Mouse (Mus musculus) CD4-positive, CD25-positive, alpha-beta regulatory T cell, adult 4 months (primary cell): ENCODE measurements around the gene Dnajc8. TPM values are rescaled to one million over a fixed set of nuclear protein-coding genes. Genes with fewer than 3 reads are reported as not detected.
"Not testable (repeated sequence)": the region's sequence is repeated elsewhere in the genome, so short reads cannot be mapped to it uniquely, and the experiment has no call there.

ENCODE experiments used
- ATAC-seq: one replicate; pipeline ENCODE4 v1.8.0; 2017
- polyA plus RNA-seq, 2 experiments: library from polyadenylated mRNA; unstranded; fragments of 100-300 nt; shearing (Covaris generic); gene quantifications; one replicate each; pipeline ENCODE4 v1.2.1; 2017

Dnajc8 gene
- polyA plus RNA-seq, 2 experiments from 2014 or later = 322 to 338 TPM

DNA sequence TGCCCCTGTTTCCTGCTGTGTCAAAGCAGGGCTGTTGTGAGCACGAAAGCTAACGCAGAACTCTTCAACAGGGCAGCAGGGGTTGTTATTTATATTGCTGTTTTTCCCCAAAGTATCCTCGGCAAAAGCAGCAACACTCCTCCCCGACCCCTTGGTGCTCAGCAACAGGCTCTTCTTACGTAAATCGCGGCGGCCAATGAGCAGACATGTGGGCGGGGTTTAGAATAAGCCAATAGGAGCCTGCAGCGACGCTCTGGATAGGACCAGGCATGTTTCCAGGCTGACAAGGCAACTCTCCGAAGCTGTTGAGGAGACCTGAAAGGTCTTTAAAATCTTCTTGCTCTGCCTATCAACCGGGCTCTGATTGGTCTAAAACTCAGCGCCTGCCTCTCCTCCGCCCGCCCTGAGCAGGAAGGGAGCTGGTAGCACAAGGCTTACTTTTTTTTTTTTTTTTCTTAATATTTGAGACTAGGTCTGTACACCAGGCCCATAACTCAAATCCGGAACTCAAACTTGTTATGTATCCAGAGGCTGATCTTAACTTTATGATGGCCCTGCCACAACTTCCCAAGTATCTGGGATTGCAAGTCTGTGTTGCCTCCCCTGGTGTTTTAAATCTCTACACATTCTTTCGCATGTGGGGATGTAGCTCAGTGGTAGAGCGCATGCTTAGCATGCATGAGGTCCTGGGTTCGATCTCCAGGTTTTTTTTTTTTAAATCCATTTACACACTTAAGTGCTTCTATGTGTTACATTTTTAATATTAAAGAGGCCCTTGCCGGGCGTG, 19.8 kb upstream of the Dnajc8 start:
- ATAC-seq = peak; percentile 94

DNA sequence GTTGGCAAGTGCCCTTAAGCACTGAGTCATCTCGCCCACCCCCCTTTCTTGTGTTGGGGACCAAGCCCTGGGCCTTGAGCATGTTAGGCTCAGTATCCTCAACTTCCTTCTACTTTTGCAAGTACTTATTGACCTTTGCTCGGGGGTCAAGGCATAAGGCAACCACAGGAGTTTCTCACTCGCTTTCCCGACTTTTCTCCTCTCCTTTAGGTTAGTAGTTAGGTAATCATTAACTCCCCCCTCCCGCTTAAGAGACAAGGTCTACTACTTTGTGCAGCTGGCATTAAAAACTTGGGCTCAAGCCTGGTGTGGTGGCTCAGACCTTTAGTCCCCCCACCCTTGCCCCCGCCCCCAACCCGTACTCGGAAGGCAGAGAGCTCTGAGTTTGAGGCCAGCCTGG, 17.3 kb upstream of the Dnajc8 start:
- no peak for ATAC-seq

DNA sequence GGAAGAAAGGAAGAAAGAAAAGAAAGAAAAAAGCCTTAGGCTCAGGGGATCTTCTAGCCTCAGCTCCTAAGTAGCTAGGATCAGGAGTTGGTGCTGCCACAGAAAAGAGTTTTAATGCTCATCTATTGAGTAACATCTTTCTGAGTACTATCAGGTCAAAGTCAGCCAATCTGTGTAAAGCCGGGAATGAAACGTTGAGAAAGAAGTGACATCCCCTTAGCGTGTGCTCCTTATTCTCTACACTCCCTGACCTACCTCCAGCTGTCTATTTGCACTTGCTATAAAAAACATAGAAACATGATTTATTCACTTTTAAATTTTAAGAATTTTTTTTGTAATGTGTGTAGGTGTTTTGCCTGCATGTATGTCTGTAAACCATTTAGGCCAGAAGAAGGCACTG, 16.2 kb upstream of the Dnajc8 start:
- no peak for ATAC-seq

DNA sequence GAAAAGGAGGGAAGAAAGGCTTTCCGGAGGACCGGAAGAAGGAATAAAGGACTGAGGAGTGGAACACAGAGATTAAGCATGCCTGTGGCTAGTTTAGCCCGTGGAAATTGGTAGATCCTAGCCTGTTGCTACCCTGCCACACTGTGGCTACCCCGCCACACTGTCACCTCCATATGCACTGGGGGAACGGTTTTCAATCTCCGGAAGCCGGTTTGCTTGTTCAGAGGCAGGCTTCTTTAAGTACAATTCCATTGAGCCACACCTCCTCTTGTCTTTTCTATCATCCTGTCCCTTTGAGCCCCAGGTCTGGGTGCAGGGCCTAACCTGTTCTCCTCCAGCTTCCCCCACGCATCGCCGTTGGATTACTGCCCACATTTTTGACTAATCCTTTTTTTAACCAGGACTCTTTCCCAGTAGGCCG, 11.0 kb upstream of the Dnajc8 start:
- ATAC-seq = no peak

DNA sequence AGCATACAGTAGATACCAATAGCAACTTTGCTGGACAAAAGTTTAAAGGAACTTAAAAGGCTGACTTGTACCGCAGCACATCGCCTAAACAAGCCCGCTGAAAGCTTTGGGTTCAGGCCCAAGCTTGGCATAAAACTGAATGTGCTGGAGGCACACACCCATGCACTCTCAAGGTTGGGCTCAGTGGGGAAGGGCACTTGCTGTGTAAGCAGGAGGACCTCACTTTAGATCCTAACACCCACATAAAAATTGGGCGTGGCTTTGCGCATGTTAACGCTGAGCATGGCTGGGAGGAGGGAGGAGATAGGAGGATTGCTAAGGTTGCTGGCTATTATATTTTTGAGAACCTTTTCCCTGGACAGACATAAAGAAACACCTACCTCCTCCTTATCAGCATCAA, 10.5 kb upstream of the Dnajc8 start:
- ATAC-seq = no peak

DNA sequence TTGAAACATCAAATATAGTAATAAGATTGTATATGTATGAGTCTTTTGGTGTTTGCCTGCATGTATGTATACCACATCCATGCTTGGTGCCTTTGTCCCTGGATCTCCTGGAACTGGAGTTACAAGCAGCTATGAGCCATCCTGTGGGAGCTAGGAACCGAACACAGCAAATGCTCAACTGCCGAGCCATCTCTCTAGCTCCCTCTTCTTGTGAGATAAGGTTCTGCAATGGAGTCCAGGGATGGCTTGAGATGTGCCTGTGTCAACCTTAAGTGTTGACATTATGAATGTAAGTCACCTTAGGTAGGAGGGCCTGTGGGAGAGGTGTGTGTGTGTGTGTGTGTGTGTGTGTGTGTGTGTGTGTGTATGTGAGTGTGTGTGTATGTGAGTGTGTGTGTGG, 8.7 kb upstream of the Dnajc8 start:
- ATAC-seq = peak; percentile 57

DNA sequence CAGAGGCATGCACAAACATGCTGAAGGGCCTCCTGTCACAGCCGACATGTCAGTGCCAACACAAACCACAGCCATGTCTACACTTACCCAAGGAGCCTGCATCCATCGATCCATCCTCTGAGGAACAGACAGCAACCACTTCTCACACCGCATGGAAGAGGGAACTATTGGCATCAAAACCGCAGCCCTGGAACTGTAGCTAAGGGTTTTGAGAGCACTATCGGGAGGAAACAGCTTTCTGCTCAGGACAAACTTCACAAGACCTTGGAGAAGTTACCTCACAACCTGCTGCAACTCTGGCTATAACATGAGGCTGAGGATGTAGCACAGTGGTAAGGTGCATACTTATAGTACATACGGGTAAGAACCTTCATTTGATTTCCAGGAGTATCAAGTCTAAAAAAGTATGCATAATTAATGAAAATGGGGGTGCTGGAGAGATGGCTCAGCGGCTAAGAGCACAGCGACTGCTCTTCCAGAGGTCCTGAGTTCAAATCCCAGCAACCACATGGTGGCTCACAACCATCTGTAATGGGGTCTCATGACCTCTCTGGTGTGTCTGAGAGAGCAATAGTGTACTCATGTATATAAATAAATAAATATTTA, 7.3 kb upstream of the Dnajc8 start:
- no peak for ATAC-seq

DNA sequence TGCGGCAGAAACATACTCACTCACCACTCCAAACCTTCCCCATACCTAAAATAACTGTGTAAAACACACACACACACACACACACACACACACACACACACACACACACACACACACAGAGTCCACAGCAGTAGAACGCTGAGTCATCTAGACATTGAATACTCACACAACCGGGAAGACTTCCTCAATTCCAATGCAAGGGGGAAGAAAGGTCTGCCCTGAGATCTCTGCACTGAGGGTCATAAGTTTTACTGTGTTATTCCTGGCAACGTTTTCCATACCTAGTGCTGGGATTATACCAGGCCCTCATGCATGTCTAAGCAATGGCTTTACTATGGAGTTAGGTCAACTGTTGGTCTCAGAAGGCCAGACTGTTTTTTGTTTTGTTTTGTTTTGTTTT, 6.0 kb upstream of the Dnajc8 start:
- no peak for ATAC-seq

DNA sequence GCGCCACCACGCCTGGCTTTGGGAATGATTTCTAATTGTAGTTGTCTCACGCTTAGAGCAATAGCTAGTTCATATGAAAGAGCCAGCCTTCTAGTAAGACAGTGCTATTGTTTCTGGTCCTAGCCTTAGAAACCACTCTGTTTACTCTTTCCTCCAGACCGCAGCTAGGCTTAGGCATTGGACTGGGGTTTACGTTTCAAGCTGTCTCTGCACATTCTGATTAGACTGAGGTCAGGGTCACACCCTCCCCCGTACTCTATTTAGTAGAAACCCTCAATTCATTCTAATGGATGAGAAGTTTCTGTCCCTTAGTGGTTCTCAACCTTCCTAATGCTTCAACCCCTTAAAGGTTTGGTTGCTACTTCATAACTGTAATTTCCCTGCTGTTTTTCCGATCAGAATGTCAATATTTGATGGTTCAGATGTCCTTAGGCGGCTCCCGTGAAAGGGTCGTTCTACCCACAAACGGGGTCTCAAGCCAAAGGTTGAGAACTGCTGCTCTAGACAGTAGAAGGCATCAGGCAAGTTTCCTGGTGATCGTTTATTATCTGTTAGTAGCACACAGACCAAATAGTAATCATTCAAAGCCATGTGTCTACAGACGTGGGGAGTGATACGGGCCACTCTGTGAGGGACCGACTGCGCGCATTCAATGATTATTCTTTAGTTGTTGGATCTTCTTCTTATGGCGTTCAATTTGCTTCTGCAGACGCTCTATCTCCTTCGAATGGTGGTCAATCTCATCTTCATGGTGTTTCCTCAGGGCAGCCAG, 5.1 kb upstream of the Dnajc8 start:
- ATAC-seq = no peak

DNA sequence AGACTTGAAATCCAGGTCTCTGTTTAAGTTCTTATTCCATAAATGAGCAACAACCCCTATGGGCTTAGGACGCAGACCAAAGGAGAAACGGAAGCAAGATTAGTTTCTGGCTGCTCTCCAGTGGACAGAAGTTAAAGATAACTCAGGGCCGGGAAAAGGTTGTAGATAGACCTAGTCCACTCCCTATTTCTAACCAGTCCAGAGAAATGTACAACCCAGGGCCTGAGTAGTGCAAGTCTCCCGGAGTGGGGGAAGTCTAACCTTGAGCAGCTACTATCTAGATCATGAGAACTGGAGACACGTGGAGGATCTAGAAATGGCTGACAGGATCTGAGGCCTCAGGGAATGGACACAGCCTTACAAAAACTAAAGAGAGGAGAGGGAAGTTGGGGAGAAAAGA, 2.9 kb upstream of the Dnajc8 start:
- ATAC-seq = no peak

DNA sequence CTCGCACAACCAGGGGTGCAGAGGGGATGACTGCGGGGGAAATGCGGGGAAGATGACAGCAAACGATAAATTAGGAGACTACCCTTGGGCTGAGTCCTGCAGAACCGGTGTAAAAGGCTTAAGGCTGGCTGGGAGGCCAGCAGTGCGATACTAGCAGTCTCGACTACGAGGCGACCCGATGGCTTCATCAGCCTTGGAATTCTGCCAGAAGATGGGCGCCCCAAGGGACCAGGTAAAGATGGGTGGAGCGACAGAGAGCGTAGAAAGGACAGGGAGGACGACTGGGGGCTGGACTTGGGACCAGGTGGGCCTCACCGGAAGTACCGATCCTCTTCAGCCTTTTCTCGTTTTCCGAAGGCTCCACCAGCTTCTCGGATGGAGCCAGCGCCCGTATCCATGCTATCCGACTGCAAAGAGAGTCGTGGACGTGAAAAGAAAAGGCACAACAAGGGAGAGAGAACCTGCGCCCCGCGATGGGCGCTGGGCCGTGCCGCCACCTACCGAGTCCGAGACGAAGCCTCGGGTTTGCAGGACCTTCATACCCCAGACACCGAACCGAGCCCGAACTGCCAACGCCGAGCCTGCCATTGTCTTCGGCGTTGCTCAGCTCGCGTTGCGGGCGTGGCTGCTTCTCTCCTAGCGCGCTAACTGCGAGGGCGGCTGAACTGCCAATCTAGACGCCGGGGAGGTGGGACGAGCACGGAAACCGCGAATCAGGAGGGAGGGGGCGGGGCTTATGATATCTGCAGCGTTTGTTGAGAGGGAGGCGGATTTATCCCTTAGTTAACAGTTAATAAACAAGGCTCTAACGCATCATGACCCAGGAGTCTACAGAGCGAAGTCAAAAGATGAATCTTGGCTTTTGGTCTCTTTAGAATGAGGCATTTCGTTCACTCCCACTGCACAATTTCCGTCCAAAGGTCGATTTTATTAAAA, 2.1 kb upstream of the Dnajc8 start, which contains the start of gene Atpif1:
Gene Atpif1 (minus strand): TSS at position 679 of the 936 bp plus-strand sequence.
- peak; percentile 90 for ATAC-seq

DNA sequence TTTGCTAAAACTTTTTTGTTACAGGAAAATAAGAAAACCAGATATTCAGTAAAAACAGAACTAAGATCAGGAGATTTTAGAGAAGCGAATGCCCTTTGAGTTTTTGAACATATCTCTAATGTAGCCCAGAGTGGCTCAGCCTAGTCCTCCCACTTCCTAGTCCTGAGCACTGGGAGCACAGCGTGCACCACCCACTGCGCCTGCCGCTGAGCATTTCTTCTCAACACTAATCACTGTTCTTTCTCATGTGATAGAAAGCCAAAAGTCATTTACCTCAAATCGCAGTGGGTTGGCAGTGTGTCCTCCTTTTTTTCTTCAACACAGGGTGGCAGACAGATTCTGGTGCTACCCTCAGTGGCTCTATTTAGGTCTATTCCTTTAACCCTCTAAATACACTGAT, 4.1 kb downstream of the Dnajc8 start:
- ATAC-seq = no peak

DNA sequence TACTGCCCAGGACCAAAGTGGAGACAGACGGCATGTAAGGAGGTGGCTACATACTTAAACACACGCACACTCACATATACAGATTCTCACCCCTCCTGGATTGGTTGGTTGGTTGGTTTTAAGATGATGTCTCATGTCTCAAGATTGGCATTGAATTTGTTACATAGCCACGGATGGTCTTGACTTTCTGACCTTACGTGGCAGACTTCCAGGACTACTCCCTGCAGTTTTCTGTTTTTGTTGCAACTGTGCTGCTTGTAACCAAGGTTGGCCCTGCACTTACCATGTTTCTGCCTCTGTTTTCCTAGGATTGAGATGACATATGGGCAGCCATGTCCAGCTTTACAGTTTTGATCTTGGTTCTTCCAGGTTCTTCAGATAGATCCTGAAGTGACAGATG, 6.1 kb downstream of the Dnajc8 start:
- ATAC-seq = no peak

DNA sequence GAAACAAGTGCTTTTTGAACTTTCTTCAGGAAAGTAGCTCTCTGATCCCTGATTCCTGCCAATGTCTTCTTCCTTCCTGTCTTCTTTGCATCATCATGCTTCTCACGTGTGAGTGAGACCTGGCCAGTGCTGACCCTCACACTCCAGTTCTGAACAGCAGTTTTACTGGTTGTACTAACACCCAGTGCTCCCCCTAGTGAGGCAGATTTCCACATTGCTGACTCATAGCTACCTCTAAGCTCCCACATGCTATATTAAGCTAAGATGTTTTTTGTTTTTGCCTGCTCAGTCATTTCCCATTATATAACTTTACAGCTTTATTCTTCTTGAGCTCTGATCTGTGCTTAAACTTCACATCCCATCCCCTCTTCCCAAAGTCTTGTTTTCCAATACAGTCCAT, 7.4 kb downstream of the Dnajc8 start:
- ATAC-seq = no peak

DNA sequence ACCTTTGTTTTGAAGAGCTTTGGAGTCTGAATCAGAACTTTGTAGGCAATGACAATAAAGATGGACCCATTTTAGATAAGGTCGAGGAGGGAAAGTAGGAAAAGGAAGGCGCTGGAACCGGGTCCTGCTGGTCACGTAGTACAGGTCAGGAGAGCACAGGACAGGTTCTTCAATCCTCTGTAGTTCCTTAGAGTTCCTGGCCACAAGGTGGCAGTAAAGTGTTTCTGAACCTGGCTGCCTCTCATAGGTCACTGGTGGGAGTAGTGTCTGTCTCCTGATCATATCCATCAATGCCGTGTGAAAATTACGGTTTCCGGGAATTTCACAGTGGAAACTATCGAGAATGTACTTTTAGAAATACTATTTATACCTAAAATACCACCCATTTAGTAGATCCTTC, 10.5 kb downstream of the Dnajc8 start:
- ATAC-seq = peak; percentile 78

DNA sequence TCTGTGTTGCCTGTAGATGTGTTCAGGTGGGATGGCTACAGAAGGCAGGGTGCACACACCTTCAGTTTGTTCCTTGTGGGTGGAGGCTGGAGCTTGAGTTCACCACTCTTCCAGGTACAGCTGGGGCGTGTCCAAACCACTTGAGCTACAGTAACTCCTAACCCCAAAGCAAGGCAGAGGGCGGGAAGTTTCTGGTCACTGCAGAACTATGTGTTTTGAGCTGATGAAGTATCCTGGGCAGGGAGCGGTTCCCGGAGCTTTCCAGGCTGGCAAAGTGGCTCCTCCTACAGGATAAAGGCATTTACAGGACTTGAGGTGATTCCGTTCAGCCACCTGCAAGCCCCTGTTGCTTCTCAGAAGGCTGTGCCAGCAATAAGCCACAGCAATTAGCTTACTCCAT, 18.9 kb downstream of the Dnajc8 start:
- no peak for ATAC-seq

DNA sequence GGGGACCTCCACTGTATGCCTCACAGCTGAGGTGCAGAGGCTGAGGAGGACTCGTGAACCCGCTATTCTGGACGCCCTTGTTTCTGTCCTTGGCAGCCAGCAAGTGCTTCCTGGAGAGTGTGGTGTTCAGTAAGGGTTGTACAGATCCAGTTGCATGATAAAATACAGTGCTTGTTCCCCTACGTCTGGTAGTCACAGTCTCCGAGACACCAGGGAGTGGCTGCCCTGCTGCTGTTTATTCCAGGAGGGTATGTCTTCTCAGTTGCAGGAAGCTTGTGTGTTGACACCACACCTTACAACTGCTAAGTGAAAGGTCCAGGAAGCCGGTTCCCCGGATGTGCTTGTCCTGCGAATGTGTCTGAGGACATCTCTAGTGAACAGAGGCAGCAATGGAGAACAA, 19.3 kb downstream of the Dnajc8 start:
- no peak for ATAC-seq

DNA sequence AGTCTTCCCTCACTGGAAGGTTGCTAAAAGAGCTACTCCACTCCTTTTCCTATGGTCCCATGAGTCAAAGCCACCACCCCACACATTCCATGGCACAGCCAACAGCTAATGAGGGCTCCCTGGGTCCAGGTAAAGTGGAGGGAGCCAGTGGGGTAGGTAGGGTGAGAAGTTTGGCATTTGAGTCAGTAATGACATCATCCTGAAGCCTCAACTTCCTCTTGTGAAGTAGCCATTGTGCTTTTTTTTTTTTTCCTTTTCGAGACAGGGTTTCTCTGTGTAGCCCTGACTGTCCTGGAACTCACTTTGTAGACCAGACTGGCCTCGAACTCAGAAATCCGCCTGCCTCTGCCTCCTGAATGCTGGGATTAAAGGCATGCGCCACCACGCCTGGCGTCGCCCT, 20.2 kb downstream of the Dnajc8 start:
- ATAC-seq = not testable (repeated sequence)

DNA sequence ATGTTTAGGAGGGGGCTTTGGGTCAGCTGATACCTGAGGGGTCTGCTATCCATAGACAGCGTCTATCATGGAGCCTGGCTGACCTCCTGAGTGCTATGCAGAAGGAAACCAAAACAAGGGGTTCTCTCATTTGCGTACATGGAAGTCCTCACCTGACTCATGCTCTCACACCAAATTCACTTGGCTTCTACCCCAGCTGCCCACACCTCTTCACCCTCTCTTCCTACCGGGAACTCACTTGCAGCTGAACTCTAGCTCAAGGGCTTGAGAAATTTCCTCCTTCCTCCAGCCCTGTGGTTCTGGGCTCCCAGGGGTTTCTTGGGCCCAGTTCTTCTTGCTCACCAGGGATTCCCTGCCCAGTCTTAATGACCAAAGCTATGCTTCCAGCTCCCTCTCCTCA, 27.9 kb downstream of the Dnajc8 start:
- no peak for ATAC-seq

DNA sequence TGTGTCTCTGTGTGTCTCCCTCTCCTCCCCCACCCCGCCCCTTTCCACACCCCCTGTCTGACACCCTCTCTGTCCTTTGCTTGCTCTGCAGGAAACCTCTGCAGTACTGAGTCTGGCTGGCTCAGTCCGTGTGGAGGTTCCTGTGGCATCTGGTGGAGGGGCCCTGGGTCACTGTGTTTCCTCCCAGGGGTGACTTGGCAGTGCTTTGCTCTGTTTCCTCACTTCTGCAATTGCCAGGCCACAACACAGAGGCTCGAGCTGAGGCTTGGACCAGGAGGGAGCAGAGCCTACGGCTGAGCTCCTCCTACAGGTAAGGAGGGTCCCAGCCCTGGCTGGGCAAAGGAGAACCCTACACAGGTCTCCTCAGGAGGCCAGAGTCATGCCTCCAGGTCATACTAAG, 28.6 kb downstream of the Dnajc8 start, which contains the start of gene Ptafr:
Gene Ptafr (plus strand): TSS at position 103 of the 400 bp plus-strand sequence.
- no peak for ATAC-seq

DNA sequence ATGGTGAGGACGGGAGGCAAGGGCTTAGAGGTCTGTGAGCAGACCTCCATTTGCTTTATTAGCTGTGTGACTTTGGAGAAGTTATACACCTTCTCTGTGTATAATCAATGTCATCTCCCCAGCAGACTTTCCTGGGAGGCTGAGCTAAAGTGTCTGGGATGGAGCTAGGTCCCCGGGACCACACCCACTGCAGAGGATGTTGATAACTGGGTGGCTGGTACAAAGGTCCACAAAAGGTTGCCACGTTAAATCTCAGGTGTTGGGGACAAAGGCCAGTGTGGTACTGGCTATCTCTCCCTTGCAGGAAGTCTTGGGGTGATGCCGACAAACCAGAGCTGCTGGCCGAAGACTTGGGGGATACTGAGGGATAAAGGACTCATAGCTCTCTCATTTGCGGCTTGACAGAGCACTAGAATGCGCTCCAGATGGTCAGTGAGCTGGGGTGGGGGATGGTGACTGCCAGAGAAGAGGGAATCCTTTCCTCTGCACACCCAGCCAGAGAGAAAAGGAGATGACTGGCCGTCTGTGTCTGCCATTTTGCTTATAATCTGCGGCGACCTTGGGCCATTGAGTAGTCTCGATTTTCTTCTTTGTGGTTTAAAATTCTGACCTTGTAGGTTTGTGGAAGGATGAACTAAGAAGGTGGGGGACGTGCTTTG, 29.9 kb downstream of the Dnajc8 start:
- ATAC-seq = no peak

DNA sequence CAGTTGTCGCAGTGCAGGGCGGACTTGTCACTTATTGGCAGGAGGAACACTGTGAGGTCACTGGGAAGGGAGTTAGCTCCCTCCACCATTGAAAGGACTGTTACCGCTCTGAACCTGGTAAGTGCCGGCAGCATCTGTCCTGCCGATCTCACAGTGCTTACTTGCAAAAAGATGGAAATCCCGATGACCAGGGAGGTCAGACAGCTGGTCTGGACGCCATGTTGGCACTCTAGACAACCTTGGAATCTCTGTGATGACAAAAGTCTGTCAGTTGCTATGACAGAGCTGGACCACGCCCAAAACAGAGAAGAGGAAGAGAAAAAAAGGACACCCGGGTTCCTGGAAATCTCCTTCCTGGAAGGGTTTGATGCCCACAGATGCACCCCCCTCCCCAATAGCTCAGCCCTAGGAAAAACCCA, 32.0 kb downstream of the Dnajc8 start:
- no peak for ATAC-seq
